Mouse (Mus musculus) thymus, adult 2 months (tissue): ENCODE data around the gene Rnf220.

Experiments used
- CTCF ChIP-seq: fragments of 200-500 bp; IDR thresholded peaks from 2 replicates; pipeline ENCODE4 v1.5.1; 2012; ENCODE audit warnings: mild to moderate bottlenecking, control low read depth, low read length, moderate library complexity, borderline replicate concordance; ENCODE audit not compliant: control insufficient read depth, poor library complexity, insufficient read depth; ENCODE audit errors: extremely low read depth
- POLR2A ChIP-seq: fragments of 200-500 bp; IDR thresholded peaks from 2 replicates; pipeline ENCODE4 v1.6.1; 2012; ENCODE audit warnings: mild to moderate bottlenecking, low read length, control low read depth, moderate library complexity; ENCODE audit not compliant: control insufficient read depth, poor library complexity, insufficient read depth; ENCODE audit errors: extremely low read depth

GRCm38 (mm10) chr4:117489566-117489965 lies 7.3 kb downstream of the Rnf220 start:
- TF ChIP-seq CTCF: no peak
- 0 out of 2 replicates have a peak, but pooled peaks have one; percentile 17 for TF ChIP-seq POLR2A
